Comparison of ENCODE assay signal across 22 mouse cellular contexts in the genomic region with DNA sequence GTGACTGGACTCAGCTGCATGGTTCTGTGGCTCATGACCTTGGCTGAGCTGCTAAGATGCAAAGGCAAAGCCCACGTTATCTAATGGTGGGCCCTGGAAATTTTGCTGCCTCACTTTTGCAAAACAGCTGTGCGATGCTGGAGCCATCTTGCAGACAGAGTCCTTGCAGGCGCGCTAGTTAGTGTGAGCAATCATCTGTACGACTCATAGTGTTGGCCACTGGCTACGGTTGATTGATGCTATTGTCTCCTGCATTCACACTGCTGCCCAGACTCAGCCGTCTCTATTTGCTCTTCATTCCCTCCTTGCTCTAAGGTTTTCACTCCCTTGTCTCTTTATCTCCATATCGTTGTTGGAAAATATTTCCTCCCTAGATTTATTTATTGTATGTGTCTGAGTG. TPM values are rescaled to one million over a fixed set of nuclear protein-coding genes. Genes with fewer than 3 reads are reported as not detected.
DNase-seq lines count a peak whose midpoint lies in the region; ATAC-seq lines count a peak whose summit lies in the region.
"Had no signal": no experiment of that assay in that cellular context is flagged by ENCODE, and none has a peak within 500 bp of the region (broad histone marks: within the 10 kb centered on the region; RNA-seq: fewer than 3 reads in every experiment).

No protein-coding gene starts in this region.

- H3K4me2 ChIP-seq in heart, embryonic 12.5 days, result no peak overlapping the region
- H3K4me2 ChIP-seq in hindbrain, embryonic 11.5 days (replicated peaks; ENCODE audit: low read depth, low read length), result no peak overlapping the region
- no peak overlapping the region for H3K4me2 ChIP-seq in neural tube, embryonic 14.5 days (ENCODE audit: low read depth, low read length)
- H3K4me2 ChIP-seq: forebrain, embryonic 12.5 days; midbrain, embryonic 15.5 days had no signal

- 68% methylated on average over 8 of the region's 8 CpGs for WGBS in heart, embryonic 12.5 days
- 49% methylated on average over 8 of the region's 8 CpGs for WGBS in hindbrain, embryonic 11.5 days
- WGBS in neural tube, embryonic 14.5 days, result 39% methylated on average over 8 of the region's 8 CpGs

- ATAC-seq in heart, embryonic 12.5 days (ENCODE audit: insufficient number of reproducible peaks, low FRiP score), result no peak
- ATAC-seq in hindbrain, embryonic 11.5 days (ENCODE audit: low FRiP score), result peak; percentile 61; the same call in 1 of the 2 replicates
- peak; percentile 61; the same call in 1 of the 2 replicates for ATAC-seq in neural tube, embryonic 14.5 days (ENCODE audit: low read depth)
- ATAC-seq: midbrain, embryonic 15.5 days had no signal

- no peaks in the 10 kb centered on the region for H3K9me3 ChIP-seq in heart, embryonic 12.5 days (replicated peaks)
- no peaks in the 10 kb centered on the region for H3K9me3 ChIP-seq in hindbrain, embryonic 11.5 days (ENCODE audit: control insufficient read depth, low read length)
- no peaks in the 10 kb centered on the region for H3K9me3 ChIP-seq in neural tube, embryonic 14.5 days (ENCODE audit: control insufficient read depth, low read length)
- H3K9me3 ChIP-seq: forebrain, embryonic 12.5 days; midbrain, embryonic 15.5 days had no signal

- H3K4me1 ChIP-seq in heart, embryonic 12.5 days (replicated peaks), result no peaks in the 10 kb centered on the region
- H3K4me1 ChIP-seq in hindbrain, embryonic 11.5 days (replicated peaks; ENCODE audit: control insufficient read depth, insufficient read depth, low read length), result no peaks in the 10 kb centered on the region
- no peaks in the 10 kb centered on the region for H3K4me1 ChIP-seq in neural tube, embryonic 14.5 days (ENCODE audit: control insufficient read depth, insufficient read depth, low read length)
- H3K4me1 ChIP-seq: forebrain, embryonic 12.5 days; midbrain, embryonic 15.5 days had no signal

- no peak overlapping the region for H3K4me3 ChIP-seq in heart, embryonic 12.5 days
- H3K4me3 ChIP-seq in hindbrain, embryonic 11.5 days (ENCODE audit: low read depth, low read length), result no peak overlapping the region
- H3K4me3 ChIP-seq in neural tube, embryonic 14.5 days (ENCODE audit: low read depth, low read length), result no peak overlapping the region
- H3K4me3 ChIP-seq: forebrain, embryonic 12.5 days; midbrain, embryonic 15.5 days had no signal

- no peak overlapping the region for H3K27ac ChIP-seq in heart, embryonic 12.5 days (ENCODE audit: poor library complexity, severe bottlenecking)
- no peak overlapping the region for H3K27ac ChIP-seq in hindbrain, embryonic 11.5 days (ENCODE audit: low read depth, low read length)
- no peak overlapping the region for H3K27ac ChIP-seq in neural tube, embryonic 14.5 days (ENCODE audit: low read depth, low read length)
- H3K27ac ChIP-seq: forebrain, embryonic 12.5 days; liver, embryonic 14.5 days; midbrain, embryonic 15.5 days had no signal

- no peak overlapping the region for H3K9ac ChIP-seq in heart, embryonic 12.5 days
- no peak overlapping the region for H3K9ac ChIP-seq in hindbrain, embryonic 11.5 days (ENCODE audit: low read depth, low read length)
- no peak overlapping the region for H3K9ac ChIP-seq in neural tube, embryonic 14.5 days (replicated peaks; ENCODE audit: low read depth, low read length)
- H3K9ac ChIP-seq: forebrain, embryonic 12.5 days; liver, embryonic 14.5 days; midbrain, embryonic 15.5 days had no signal

- no peaks in the 10 kb centered on the region for H3K27me3 ChIP-seq in heart, embryonic 12.5 days (replicated peaks)
- no peaks in the 10 kb centered on the region for H3K27me3 ChIP-seq in hindbrain, embryonic 11.5 days (ENCODE audit: control insufficient read depth, insufficient read depth, low read length)
- peaks cover 29% of the 10 kb centered on the region for H3K27me3 ChIP-seq in neural tube, embryonic 14.5 days (ENCODE audit: control insufficient read depth, insufficient read depth, low read length)

- H3K36me3 ChIP-seq in heart, embryonic 12.5 days, result no peaks in the 10 kb centered on the region
- no peaks in the 10 kb centered on the region for H3K36me3 ChIP-seq in hindbrain, embryonic 11.5 days (ENCODE audit: control insufficient read depth, insufficient read depth, low read length)
- no peaks in the 10 kb centered on the region for H3K36me3 ChIP-seq in neural tube, embryonic 14.5 days (ENCODE audit: control insufficient read depth, insufficient read depth, low read length)
- H3K36me3 ChIP-seq: forebrain, embryonic 12.5 days; midbrain, embryonic 15.5 days had no signal

- DNase-seq in heart, adult 11 months, result peak; percentile 76
- DNase-seq in NIH3T3 (ENCODE audit: low read depth), result peak; percentile 2
- peak; percentile 14 for DNase-seq in hindbrain, embryonic 11.5 days (ENCODE audit: low spot score)
- DNase-seq in ovary, postnatal 36 days (ENCODE audit: low spot score), result no peak
- DNase-seq in thymus, postnatal 10 days (ENCODE audit: low spot score in 2 of 2), result no peak
- DNase-seq in adrenal gland, postnatal 4 days (ENCODE audit: low spot score in 2 of 2), result no peak
- DNase-seq: cerebellum, postnatal 25 days; kidney, adult 11 months; kidney, postnatal 10 days; layer of hippocampus, postnatal 36 days; lung, postnatal 10 days; right cerebral cortex, postnatal 14 days; thymus, adult 2 months had no signal

RNA-seq across cellular contexts. Expression of a gene that starts 12.8 kb away (rescaled TPM):
- 0.03 TPM in 1 of 2 replicates, not detected in the other for polyA plus RNA-seq in heart, embryonic 12.5 days (2016; fragmentation: Nextera tagmentation; extraction: Ambion mirVana)
- polyA plus RNA-seq in hindbrain, embryonic 11.5 days (2014; fragmentation: Nextera tagmentation; extraction: Ambion mirVana), result 0.18 and 0.49 TPM in 2 replicates
- polyA plus RNA-seq in neural tube, embryonic 14.5 days (2014; fragmentation: Nextera tagmentation; extraction: Ambion mirVana), result 0.36 and 0.60 TPM in 2 replicates
- total RNA-seq in adrenal gland, postnatal 4 days (2021), result under 1 TPM; 0.06 to 0.45 TPM
- total RNA-seq: gastrocnemius, adult 8-10 months; megakaryocyte progenitor cell, adult 5-6 weeks; MEL had no signal
- polyA plus RNA-seq: spleen, adult 2 months had no signal

Comparison
In these comparisons a context has a peak if more than half of its experiments do, and no peak if none do; other contexts are left out.
1. DNase-seq: peak in heart, adult 11 months (single experiment), NIH3T3 (single experiment) and hindbrain, embryonic 11.5 days (single experiment); none in ovary, postnatal 36 days (single experiment), thymus, postnatal 10 days (0 of 2) and adrenal gland, postnatal 4 days (0 of 2).